8 mouse cellular contexts compared by ENCODE assay signal in genomic region chr2:36048748-36049566, GRCm38 (mm10). TPM values are rescaled to one million over a fixed set of nuclear protein-coding genes. Genes with fewer than 3 reads are reported as not detected.
DNase-seq lines count a peak whose midpoint lies in the region; ATAC-seq lines count a peak whose summit lies in the region.

TSS of gene Ndufa8 (minus strand) at chr2:36049406.
TSS of gene Morn5 (plus strand) at chr2:36049458.

- H3K36me3 ChIP-seq in hindbrain, embryonic 15.5 days, result no peaks in the 10 kb centered on the region

- peak within 1 kb of the TSS; percentile 65 for H3K4me3 ChIP-seq in hindbrain, embryonic 15.5 days

- under 1% methylated on average over 44 of the region's 44 CpGs for WGBS in hindbrain, embryonic 15.5 days

- H3K9ac ChIP-seq in hindbrain, embryonic 15.5 days, result peak within 1 kb of the TSS; percentile 76

- no peaks in the 10 kb centered on the region for H3K9me3 ChIP-seq in hindbrain, embryonic 15.5 days

- no peaks in the 10 kb centered on the region; the same call in 1 of the 2 replicates for H3K27me3 ChIP-seq in hindbrain, embryonic 15.5 days

- peak; percentile 98 for ATAC-seq in hindbrain, embryonic 15.5 days (ENCODE audit: low FRiP score, low read depth)

- peak within 1 kb of the TSS; percentile 64 for H3K27ac ChIP-seq in hindbrain, embryonic 15.5 days (replicated peaks)

- peak within 1 kb of the TSS; percentile 61 for H3K4me2 ChIP-seq in hindbrain, embryonic 15.5 days

- peak; percentile 97 for DNase-seq in T-cell, adult 2 months (ENCODE audit: low spot score)
- peak; percentile 99 for DNase-seq in cerebellum, postnatal 36 days
- peak; percentile 98 for DNase-seq in frontal cortex, postnatal 36 days (ENCODE audit: low spot score in 2 of 2)
- peak; percentile 94 for DNase-seq in left cerebral cortex, adult 11 months (ENCODE audit: low spot score)
- DNase-seq in lung, postnatal 4 days, result peak; percentile 98 to 99
- DNase-seq in retina, postnatal 7 days (ENCODE audit: low read depth, low spot score), result peak; percentile 96
- DNase-seq in urinary bladder, adult 2 months (ENCODE audit: low spot score), result peak; percentile 99

- peaks cover 21% of the 10 kb centered on the region for H3K4me1 ChIP-seq in hindbrain, embryonic 15.5 days (replicated peaks)

RNA-seq across cellular contexts. Expression of gene Ndufa8, which starts in this region (rescaled TPM):
- 327 and 332 TPM in 2 replicates for polyA plus RNA-seq in hindbrain, embryonic 15.5 days (2015; fragmentation: Nextera tagmentation; extraction: Ambion mirVana)
- polyA plus RNA-seq in urinary bladder, adult 2 months (2012; rRNA removed), result 126 and 129 TPM in 2 replicates

RNA-seq across cellular contexts. Expression of gene Morn5, which starts in this region (rescaled TPM):
- polyA plus RNA-seq in hindbrain, embryonic 15.5 days (2015; fragmentation: Nextera tagmentation; extraction: Ambion mirVana), result 2.9 and 3.0 TPM in 2 replicates
- 0.25 TPM in 2 replicates for polyA plus RNA-seq in urinary bladder, adult 2 months (2012; rRNA removed)

Comparison
In these comparisons a context has a peak if more than half of its experiments do, and no peak if none do; other contexts are left out.
1. Peak in every context shown above with its lines: DNase-seq, ATAC-seq, H3K4me3 ChIP-seq and H3K27ac ChIP-seq.